Mouse (Mus musculus) lung, postnatal 0 days (tissue): Measurements from ENCODE around the gene Abcc9.

Experiments
- CTCF ChIP-seq: IDR thresholded peaks from 2 replicates; pipeline ENCODE4 v1.5.1; 2016; ENCODE audit warnings: antibody characterized with exemption, mild to moderate bottlenecking
- EP300 ChIP-seq: IDR thresholded peaks from 2 replicates; pipeline ENCODE4 v1.6.1; 2016; ENCODE audit warnings: antibody characterized with exemption, mild to moderate bottlenecking, control low read depth

DNA sequence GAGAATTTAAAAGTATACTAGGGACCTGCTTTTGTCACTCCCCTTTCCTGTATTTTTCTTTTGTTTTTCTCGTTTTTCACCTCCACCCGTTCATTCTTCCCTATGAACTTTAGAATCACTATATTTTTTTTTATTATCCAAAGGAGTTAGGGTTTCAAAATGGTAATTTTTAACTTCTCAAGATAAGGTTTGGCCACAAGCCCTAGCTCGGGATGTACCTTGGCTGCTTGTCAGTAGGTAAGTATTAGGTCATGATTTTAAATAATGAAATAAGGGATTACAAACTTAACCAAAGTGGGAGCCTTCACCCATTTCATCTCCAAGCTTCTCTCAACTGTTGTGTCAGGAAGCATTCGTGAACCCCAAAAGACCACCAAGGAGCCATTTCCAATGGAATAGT is 23.9 kb upstream of the Abcc9 start:
- TF ChIP-seq CTCF, result no peak
- TF ChIP-seq EP300, result no peak
